Mouse (Mus musculus): ENCODE measurements around the gene Grin2a. TPM values are rescaled to one million over a fixed set of nuclear protein-coding genes. Genes with fewer than 3 reads are reported as not detected.

Gene Grin2a
- polyA plus RNA-seq, 1 experiment: 0.01 TPM

DNA sequence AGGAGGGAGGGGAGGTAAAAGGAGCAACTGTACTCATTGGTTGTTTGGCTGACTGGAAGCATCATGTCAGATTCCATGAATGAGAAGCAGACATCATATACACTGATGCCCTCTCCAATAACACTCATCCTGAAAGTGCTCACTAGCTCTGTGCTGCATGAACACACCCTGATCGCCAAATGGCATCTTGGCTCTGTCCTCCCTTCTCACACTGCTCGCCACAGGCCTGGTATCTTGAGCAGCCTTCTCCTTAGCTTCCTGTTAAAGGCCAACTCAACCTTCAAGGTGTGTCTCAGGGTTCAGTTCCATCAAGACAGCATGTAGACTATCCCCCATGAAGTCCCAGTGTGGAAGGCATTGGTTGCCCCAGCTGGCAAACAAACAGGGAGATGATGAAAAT lies 137.6 kb downstream of the Grin2a start:
- no peak for TF ChIP-seq GATA1 (IDR thresholded peaks at IDR 0.05; ENCODE audit: low read length)
- TF ChIP-seq TAL1 (IDR thresholded peaks at IDR 0.05; ENCODE audit: low read length): no peak

DNA sequence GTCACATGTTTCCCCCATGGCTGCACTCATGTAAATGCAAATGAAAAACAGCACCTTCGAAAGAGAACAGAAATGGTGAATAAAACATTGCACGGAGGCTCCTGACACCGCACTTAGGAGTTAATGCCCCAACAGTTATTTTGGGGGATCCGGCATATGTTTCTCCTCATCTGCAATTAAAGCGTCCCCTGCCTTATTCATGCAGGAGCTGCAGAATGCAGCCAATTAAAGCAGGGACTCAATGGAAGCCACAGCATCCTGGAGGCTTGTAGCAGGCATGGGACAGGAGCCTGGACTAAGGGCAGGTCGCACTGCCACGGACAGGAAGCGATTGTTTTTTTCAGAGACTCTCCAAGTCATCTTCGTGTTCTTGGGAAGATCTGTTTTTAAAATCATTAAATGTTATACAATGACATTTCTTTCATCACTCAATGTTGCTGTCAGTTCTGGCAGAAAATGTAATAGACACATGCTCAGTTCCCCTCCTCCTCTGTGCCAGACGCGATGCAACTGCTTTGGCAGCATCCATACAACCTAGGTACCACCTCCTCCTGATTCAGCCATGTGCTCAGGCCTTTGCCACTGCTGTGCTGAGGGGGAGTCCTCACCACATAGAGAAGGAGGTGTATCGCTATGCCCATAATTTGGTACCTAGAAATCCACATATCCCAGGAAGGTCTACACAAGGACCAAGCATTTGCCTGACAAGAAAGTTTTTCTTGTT lies 143.9 kb downstream of the Grin2a start:
- Histone ChIP-seq H3K4me1 (ENCODE audit: control insufficient read depth) (no peaks in the 10 kb centered on the region), H3K36me3 (ENCODE audit: control insufficient read depth) (no peaks in the 10 kb centered on the region), H3K27me3 (ENCODE audit: control insufficient read depth) (no peaks in the 10 kb centered on the region), H3K9me3 (ENCODE audit: control insufficient read depth, low read length) (peaks cover 5% of the 10 kb centered on the region), H3K4me3 (replicated peaks) (no peak overlapping the region)
- no peak for TF ChIP-seq GATA1 (IDR thresholded peaks at IDR 0.05; ENCODE audit: low read length)
- TF ChIP-seq TAL1 (IDR thresholded peaks at IDR 0.05; ENCODE audit: low read length): no peak

More for the DNA sequence above, 137.6 kb downstream of the Grin2a start:
- H3K4me1 ChIP-seq (ENCODE audit: control insufficient read depth): no peaks in the 10 kb centered on the region
- H3K27me3 ChIP-seq (ENCODE audit: control insufficient read depth): no peaks in the 10 kb centered on the region
- no peaks in the 10 kb centered on the region for H3K36me3 ChIP-seq (ENCODE audit: control insufficient read depth)
- H3K9me3 ChIP-seq (ENCODE audit: control insufficient read depth, low read length): peaks cover 7% of the 10 kb centered on the region
- no peak overlapping the region for H3K4me3 ChIP-seq (replicated peaks)

DNA sequence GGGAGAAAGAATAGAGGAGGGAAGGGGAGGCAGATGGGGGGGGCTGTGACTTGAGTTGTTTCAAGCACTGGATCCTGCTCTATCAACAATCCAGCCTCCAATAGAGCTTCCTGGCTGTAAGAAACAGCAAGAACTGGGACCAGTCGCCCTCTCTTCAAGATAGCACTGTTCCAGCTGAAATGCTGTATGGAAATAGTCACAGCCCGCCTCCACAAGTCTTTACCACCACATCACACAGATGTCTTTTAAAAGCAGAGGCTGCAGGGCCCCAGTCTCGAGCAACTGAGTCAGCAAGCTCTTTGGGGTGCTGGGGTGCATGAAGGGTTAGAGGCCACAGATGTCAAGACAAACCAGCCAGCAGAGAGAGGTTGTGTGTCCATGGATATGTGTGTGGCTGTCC lies 153.9 kb downstream of the Grin2a start:
- H3K36me3 ChIP-seq (ENCODE audit: control insufficient read depth): no peaks in the 10 kb centered on the region
- peaks cover 3% of the 10 kb centered on the region for H3K9me3 ChIP-seq (ENCODE audit: control insufficient read depth, low read length)
- no peak overlapping the region for H3K4me3 ChIP-seq (replicated peaks)
- no peaks in the 10 kb centered on the region for H3K27me3 ChIP-seq (ENCODE audit: control insufficient read depth)
- no peaks in the 10 kb centered on the region for H3K4me1 ChIP-seq (ENCODE audit: control insufficient read depth)
- TF ChIP-seq TAL1 (IDR thresholded peaks at IDR 0.05; ENCODE audit: low read length) (no peak), GATA1 (IDR thresholded peaks at IDR 0.05; ENCODE audit: low read length) (no peak)

- peaks cover 6% of the 10 kb centered on the region for H3K9me3 ChIP-seq (ENCODE audit: control insufficient read depth, low read length)
- no peaks in the 10 kb centered on the region for H3K4me1 ChIP-seq (ENCODE audit: control insufficient read depth)
Observed at GRCm38 (mm10) chr16:9836542-9836941, 158.8 kb downstream of the Grin2a start.

DNA sequence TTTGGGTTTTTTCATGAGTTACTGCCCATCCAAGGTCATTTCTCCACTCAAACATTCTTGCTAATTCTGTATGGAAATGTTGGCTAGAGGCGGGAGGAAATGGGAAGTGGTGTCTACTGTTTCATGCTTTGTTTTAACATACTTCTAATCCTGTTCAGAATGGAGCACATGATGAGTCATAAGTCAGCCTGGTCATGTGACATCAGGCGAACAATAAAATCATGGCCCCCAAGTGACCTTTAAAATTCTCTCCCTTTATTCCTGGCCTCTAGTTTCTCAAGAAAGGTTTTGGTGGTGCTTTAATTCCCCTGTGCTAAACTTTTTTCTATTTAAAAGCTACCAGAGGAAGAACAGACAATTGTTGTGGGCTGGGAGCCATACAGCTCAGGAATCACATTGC lies 161.1 kb downstream of the Grin2a start:
- H3K4me1 ChIP-seq (ENCODE audit: control insufficient read depth): no peaks in the 10 kb centered on the region
- no peak overlapping the region for H3K4me3 ChIP-seq (replicated peaks)
- H3K9me3 ChIP-seq (ENCODE audit: control insufficient read depth, low read length): peaks cover 12% of the 10 kb centered on the region
- no peaks in the 10 kb centered on the region for H3K27me3 ChIP-seq (ENCODE audit: control insufficient read depth)
- H3K36me3 ChIP-seq (ENCODE audit: control insufficient read depth): no peaks in the 10 kb centered on the region
- TF ChIP-seq TAL1 (IDR thresholded peaks at IDR 0.05; ENCODE audit: low read length) (no peak), GATA1 (IDR thresholded peaks at IDR 0.05; ENCODE audit: low read length) (no peak)

More at GRCm38 (mm10) chr16:9836542-9836941, 158.8 kb downstream of the Grin2a start:
- H3K4me3 ChIP-seq (replicated peaks): no peak overlapping the region
- no peaks in the 10 kb centered on the region for H3K27me3 ChIP-seq (ENCODE audit: control insufficient read depth)
- TF ChIP-seq GATA1 (IDR thresholded peaks at IDR 0.05; ENCODE audit: low read length): no peak
- no peak for TF ChIP-seq TAL1 (IDR thresholded peaks at IDR 0.05; ENCODE audit: low read length)
- H3K36me3 ChIP-seq (ENCODE audit: control insufficient read depth): no peaks in the 10 kb centered on the region

- H3K4me1 ChIP-seq (ENCODE audit: control insufficient read depth): no peaks in the 10 kb centered on the region
- H3K27me3 ChIP-seq (ENCODE audit: control insufficient read depth): no peaks in the 10 kb centered on the region
- peaks cover 2% of the 10 kb centered on the region for H3K9me3 ChIP-seq (ENCODE audit: control insufficient read depth, low read length)
- no peak overlapping the region for H3K4me3 ChIP-seq (replicated peaks)
- H3K36me3 ChIP-seq (ENCODE audit: control insufficient read depth): no peaks in the 10 kb centered on the region
- no peak for TF ChIP-seq GATA1 (IDR thresholded peaks at IDR 0.05; ENCODE audit: low read length)
- TF ChIP-seq TAL1 (IDR thresholded peaks at IDR 0.05; ENCODE audit: low read length): no peak
Observed at GRCm38 (mm10) chr16:9825110-9825483, 170.3 kb downstream of the Grin2a start.

DNA sequence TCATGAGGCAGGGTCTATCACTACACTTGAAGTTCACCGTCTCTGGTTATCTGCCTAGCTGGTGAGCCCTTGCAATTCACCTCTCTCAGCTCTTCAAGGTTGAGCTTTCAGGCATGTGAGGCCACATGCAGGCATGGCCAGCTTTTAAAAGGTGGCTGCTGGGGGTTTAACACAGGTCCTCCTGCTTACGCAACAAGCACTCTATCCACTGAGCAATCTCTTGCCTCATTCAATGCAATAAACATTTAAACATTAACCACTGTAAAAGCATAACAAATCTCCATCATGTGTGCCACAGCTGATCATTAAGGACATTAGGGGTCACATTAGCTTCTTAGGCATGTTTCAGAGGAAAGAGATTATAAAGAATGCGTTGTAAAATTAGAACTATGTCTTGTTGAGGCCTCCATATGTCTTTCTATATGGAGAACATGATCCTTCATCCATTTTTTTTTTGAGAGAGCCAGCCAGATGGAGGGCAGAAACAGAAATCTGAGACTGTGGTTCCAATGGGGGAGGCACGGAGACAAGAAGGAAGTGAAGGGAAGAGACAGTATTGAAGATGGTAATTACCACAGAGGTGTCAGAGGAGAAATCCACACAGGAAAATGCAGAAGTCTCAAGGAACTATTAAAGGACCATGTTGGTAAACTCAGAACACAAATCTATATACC lies 170.8 kb downstream of the Grin2a start:
- Histone ChIP-seq H3K36me3 (ENCODE audit: control insufficient read depth) (no peaks in the 10 kb centered on the region), H3K4me3 (replicated peaks) (no peak overlapping the region), H3K9me3 (ENCODE audit: control insufficient read depth, low read length) (no peaks in the 10 kb centered on the region; the same call in 1 of the 2 replicates), H3K4me1 (ENCODE audit: control insufficient read depth) (no peaks in the 10 kb centered on the region), H3K27me3 (ENCODE audit: control insufficient read depth) (no peaks in the 10 kb centered on the region)
- TF ChIP-seq GATA1 (IDR thresholded peaks at IDR 0.05; ENCODE audit: low read length): no peak
- TF ChIP-seq TAL1 (IDR thresholded peaks at IDR 0.05; ENCODE audit: low read length): no peak

DNA sequence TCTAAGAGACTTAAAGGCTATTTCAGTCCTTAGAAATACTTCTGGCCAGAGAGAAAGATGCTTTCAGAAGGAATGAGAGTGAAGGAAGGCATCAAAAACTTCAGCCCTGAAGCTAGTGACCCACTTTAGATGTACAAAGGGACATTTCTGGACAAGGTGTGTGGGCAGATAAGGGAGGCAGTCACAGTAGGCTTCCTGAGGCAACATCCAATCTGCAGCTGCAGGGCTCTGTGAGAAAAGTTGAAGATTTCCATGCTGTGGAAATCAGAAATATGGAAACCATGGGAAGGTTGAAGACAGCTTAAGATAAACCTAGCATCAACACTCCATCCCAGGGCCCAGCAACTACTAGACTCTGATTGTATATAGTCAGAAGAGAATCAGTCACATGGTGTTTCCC lies 171.7 kb downstream of the Grin2a start:
- no peak for TF ChIP-seq TAL1 (IDR thresholded peaks at IDR 0.05; ENCODE audit: low read length)
- no peak for TF ChIP-seq GATA1 (IDR thresholded peaks at IDR 0.05; ENCODE audit: low read length)
- H3K4me1 ChIP-seq (ENCODE audit: control insufficient read depth): no peaks in the 10 kb centered on the region
- H3K36me3 ChIP-seq (ENCODE audit: control insufficient read depth): no peaks in the 10 kb centered on the region
- no peak overlapping the region for H3K4me3 ChIP-seq (replicated peaks)
- H3K27me3 ChIP-seq (ENCODE audit: control insufficient read depth): no peaks in the 10 kb centered on the region
- no peaks in the 10 kb centered on the region; the same call in 1 of the 2 replicates for H3K9me3 ChIP-seq (ENCODE audit: control insufficient read depth, low read length)

GRCm38 (mm10) chr16:9819508-9819907 lies 175.9 kb downstream of the Grin2a start:
- Histone ChIP-seq H3K4me1 (ENCODE audit: control insufficient read depth) (no peaks in the 10 kb centered on the region), H3K27me3 (ENCODE audit: control insufficient read depth) (no peaks in the 10 kb centered on the region), H3K9me3 (ENCODE audit: control insufficient read depth, low read length) (peaks cover 2% of the 10 kb centered on the region), H3K36me3 (ENCODE audit: control insufficient read depth) (no peaks in the 10 kb centered on the region), H3K4me3 (replicated peaks) (no peak overlapping the region)
- TF ChIP-seq TAL1 (IDR thresholded peaks at IDR 0.05; ENCODE audit: low read length): no peak
- TF ChIP-seq GATA1 (IDR thresholded peaks at IDR 0.05; ENCODE audit: low read length): no peak
